Mouse (Mus musculus): ENCODE data around the gene Ppp1r16b.

Gene Ppp1r16b

GRCm38 (mm10) chr2:158771066-158771763, 106.0 kb downstream of the Ppp1r16b start:
- DNase-seq, result no peak

- DNase-seq, result no peak
Measured at GRCm38 (mm10) chr2:158772808-158773207, 107.6 kb downstream of the Ppp1r16b start.

GRCm38 (mm10) chr2:158774886-158775285, 109.7 kb downstream of the Ppp1r16b start:
- no peak for DNase-seq

- DNase-seq, result no peak
Measured at GRCm38 (mm10) chr2:158776716-158777115, 111.5 kb downstream of the Ppp1r16b start.

GRCm38 (mm10) chr2:158777490-158777889, 112.3 kb downstream of the Ppp1r16b start:
- no peak for DNase-seq

- DNase-seq, result no peak
Measured at GRCm38 (mm10) chr2:158778349-158778748, 113.2 kb downstream of the Ppp1r16b start.

- no peak for DNase-seq
Measured at GRCm38 (mm10) chr2:158781126-158781525, 115.9 kb downstream of the Ppp1r16b start.

- no peak for DNase-seq
Measured at GRCm38 (mm10) chr2:158786927-158787795, 122.0 kb downstream of the Ppp1r16b start.

- peak; percentile 97 for DNase-seq
Measured at GRCm38 (mm10) chr2:158794494-158795004, 129.4 kb downstream of the Ppp1r16b start, which contains the start of gene Dhx35. Gene Dhx35 (plus strand): TSS chr2:158794807.

GRCm38 (mm10) chr2:158795043-158795442, 129.8 kb downstream of the Ppp1r16b start:
- DNase-seq, result no peak

GRCm38 (mm10) chr2:158795875-158796274, 130.7 kb downstream of the Ppp1r16b start:
- no peak for DNase-seq

- no peak for DNase-seq
Measured at GRCm38 (mm10) chr2:158799328-158799727, 134.1 kb downstream of the Ppp1r16b start.

- DNase-seq, result no peak
Measured at GRCm38 (mm10) chr2:158800788-158801187, 135.6 kb downstream of the Ppp1r16b start.

- DNase-seq, result no peak
Measured at GRCm38 (mm10) chr2:158803575-158803974, 138.4 kb downstream of the Ppp1r16b start.

- DNase-seq, result no peak
Measured at GRCm38 (mm10) chr2:158815686-158816085, 150.5 kb downstream of the Ppp1r16b start.
